Mouse (Mus musculus): ENCODE results near the gene Lrig1. TPM values are rescaled to one million over a fixed set of nuclear protein-coding genes. Genes with fewer than 3 reads are reported as not detected.
A peak's percentile ranks its signal among the peaks of the same experiment; 100 is the strongest.

The Lrig1 gene
- polyA plus RNA-seq, 1 experiment from 2014 or later, result 15.2 TPM

GRCm38 (mm10) chr6:94642048-94642447, 57.9 kb downstream of the Lrig1 start:
- Histone ChIP-seq H3K9me3 (ENCODE audit: control insufficient read depth, low read length) (no peaks in the 10 kb centered on the region), H3K4me1 (replicated peaks; ENCODE audit: control insufficient read depth, insufficient read depth) (no peaks in the 10 kb centered on the region; the same call in 1 of the 2 replicates), H3K4me2 (replicated peaks; ENCODE audit: low read depth) (no peak overlapping the region), H3K4me3 (ENCODE audit: low read depth, low read length) (no peak overlapping the region), H3K9ac (ENCODE audit: low read length) (no peak overlapping the region), H3K27ac (replicated peaks) (no peak overlapping the region), H3K36me3 (ENCODE audit: control insufficient read depth, insufficient read depth, low read length) (no peaks in the 10 kb centered on the region), H3K27me3 (ENCODE audit: control insufficient read depth, insufficient read depth, low read length) (no peaks in the 10 kb centered on the region)
- no peak for TF ChIP-seq EP300 (optimal IDR thresholded peaks at IDR 0.05)
- ATAC-seq (ENCODE audit: low FRiP score, low TSS enrichment) (no peak), DNase-seq (ENCODE audit: low spot score) (no peak)
- WGBS, result 100% methylated on average over 1 of the region's 1 CpGs

- Histone ChIP-seq H3K9ac (ENCODE audit: low read length) (no peak overlapping the region), H3K4me3 (ENCODE audit: low read depth, low read length) (no peak overlapping the region), H3K9me3 (ENCODE audit: control insufficient read depth, low read length) (no peaks in the 10 kb centered on the region), H3K4me2 (replicated peaks; ENCODE audit: low read depth) (no peak overlapping the region), H3K27me3 (ENCODE audit: control insufficient read depth, insufficient read depth, low read length) (no peaks in the 10 kb centered on the region), H3K4me1 (replicated peaks; ENCODE audit: control insufficient read depth, insufficient read depth) (peaks cover 5% of the 10 kb centered on the region; the same call in 1 of the 2 replicates), H3K27ac (replicated peaks) (no peak overlapping the region), H3K36me3 (ENCODE audit: control insufficient read depth, insufficient read depth, low read length) (no peaks in the 10 kb centered on the region)
- TF ChIP-seq EP300 (optimal IDR thresholded peaks at IDR 0.05) (no peak), CTCF (IDR thresholded peaks at IDR 0.05; ENCODE audit: low read depth) (no peak)
- DNase-seq (ENCODE audit: low spot score) (no peak), ATAC-seq (ENCODE audit: low FRiP score, low TSS enrichment) (0 out of 2 replicates have a peak, but pooled peaks have one; percentile 41)
- 23% methylated on average over 7 of the region's 7 CpGs for WGBS
Measured at GRCm38 (mm10) chr6:94640297-94640696, 59.7 kb downstream of the Lrig1 start.

- DNase-seq (ENCODE audit: low spot score), result no peak
- WGBS, result 40% methylated on average over 5 of the region's 5 CpGs
- Histone ChIP-seq H3K27ac (replicated peaks) (no peak overlapping the region), H3K4me2 (replicated peaks; ENCODE audit: low read depth) (no peak overlapping the region), H3K9ac (ENCODE audit: low read length) (no peak overlapping the region), H3K27me3 (ENCODE audit: control insufficient read depth, insufficient read depth, low read length) (no peaks in the 10 kb centered on the region), H3K9me3 (ENCODE audit: control insufficient read depth, low read length) (no peaks in the 10 kb centered on the region), H3K4me3 (ENCODE audit: low read depth, low read length) (no peak overlapping the region), H3K36me3 (ENCODE audit: control insufficient read depth, insufficient read depth, low read length) (no peaks in the 10 kb centered on the region), H3K4me1 (replicated peaks; ENCODE audit: control insufficient read depth, insufficient read depth) (peaks cover 7% of the 10 kb centered on the region; the same call in 1 of the 2 replicates)
- no peak for TF ChIP-seq CTCF (IDR thresholded peaks at IDR 0.05; ENCODE audit: low read depth)
- no peak for TF ChIP-seq EP300 (optimal IDR thresholded peaks at IDR 0.05)
- no peak for ATAC-seq (ENCODE audit: low FRiP score, low TSS enrichment)
Measured at GRCm38 (mm10) chr6:94637024-94637434, 62.9 kb downstream of the Lrig1 start.

- no peak for DNase-seq (ENCODE audit: low spot score)
Measured at GRCm38 (mm10) chr6:94635343-94635742, 64.6 kb downstream of the Lrig1 start.

GRCm38 (mm10) chr6:94634710-94635109, 65.2 kb downstream of the Lrig1 start:
- no peaks in the 10 kb centered on the region for H3K9me3 ChIP-seq (ENCODE audit: control insufficient read depth, low read length)
- no peak overlapping the region for H3K4me3 ChIP-seq (ENCODE audit: low read depth, low read length)
- H3K4me1 ChIP-seq (replicated peaks; ENCODE audit: control insufficient read depth, insufficient read depth), result peaks cover 11% of the 10 kb centered on the region; the same call in 1 of the 2 replicates
- no peaks in the 10 kb centered on the region for H3K36me3 ChIP-seq (ENCODE audit: control insufficient read depth, insufficient read depth, low read length)
- no peak for ATAC-seq (ENCODE audit: low FRiP score, low TSS enrichment)
- no peak overlapping the region for H3K4me2 ChIP-seq (replicated peaks; ENCODE audit: low read depth)
- DNase-seq (ENCODE audit: low spot score), result no peak
- 48% methylated on average over 9 of the region's 9 CpGs for WGBS
- H3K9ac ChIP-seq (ENCODE audit: low read length), result no peak overlapping the region
- TF ChIP-seq CTCF (IDR thresholded peaks at IDR 0.05; ENCODE audit: low read depth) (no peak), EP300 (optimal IDR thresholded peaks at IDR 0.05) (no peak)
- no peak overlapping the region; the same call in 1 of the 2 replicates for H3K27ac ChIP-seq (replicated peaks)
- no peaks in the 10 kb centered on the region for H3K27me3 ChIP-seq (ENCODE audit: control insufficient read depth, insufficient read depth, low read length)

More at GRCm38 (mm10) chr6:94635343-94635742, 64.6 kb downstream of the Lrig1 start:
- H3K27ac ChIP-seq (replicated peaks), result 0 out of 2 replicates have a peak overlapping the region, but pooled peaks have one; percentile 30
- no peaks in the 10 kb centered on the region for H3K9me3 ChIP-seq (ENCODE audit: control insufficient read depth, low read length)
- peak; percentile 18; the same call in 1 of the 2 replicates for ATAC-seq (ENCODE audit: low FRiP score, low TSS enrichment)
- no peak overlapping the region for H3K9ac ChIP-seq (ENCODE audit: low read length)
- no peaks in the 10 kb centered on the region for H3K36me3 ChIP-seq (ENCODE audit: control insufficient read depth, insufficient read depth, low read length)
- peaks cover 11% of the 10 kb centered on the region; the same call in 1 of the 2 replicates for H3K4me1 ChIP-seq (replicated peaks; ENCODE audit: control insufficient read depth, insufficient read depth)
- no peak overlapping the region for H3K4me2 ChIP-seq (replicated peaks; ENCODE audit: low read depth)
- TF ChIP-seq CTCF (IDR thresholded peaks at IDR 0.05; ENCODE audit: low read depth), result no peak
- TF ChIP-seq EP300 (optimal IDR thresholded peaks at IDR 0.05), result no peak
- WGBS, result 50% methylated on average over 1 of the region's 1 CpGs
- H3K27me3 ChIP-seq (ENCODE audit: control insufficient read depth, insufficient read depth, low read length), result no peaks in the 10 kb centered on the region
- H3K4me3 ChIP-seq (ENCODE audit: low read depth, low read length), result no peak overlapping the region

- H3K4me1 ChIP-seq (replicated peaks; ENCODE audit: control insufficient read depth, insufficient read depth), result peaks cover 11% of the 10 kb centered on the region; the same call in 1 of the 2 replicates
- no peaks in the 10 kb centered on the region for H3K36me3 ChIP-seq (ENCODE audit: control insufficient read depth, insufficient read depth, low read length)
- no peak overlapping the region for H3K4me3 ChIP-seq (ENCODE audit: low read depth, low read length)
- no peak overlapping the region for H3K9ac ChIP-seq (ENCODE audit: low read length)
- DNase-seq (ENCODE audit: low spot score) (no peak), ATAC-seq (ENCODE audit: low FRiP score, low TSS enrichment) (no peak)
- no peaks in the 10 kb centered on the region for H3K9me3 ChIP-seq (ENCODE audit: control insufficient read depth, low read length)
- H3K4me2 ChIP-seq (replicated peaks; ENCODE audit: low read depth), result no peak overlapping the region
- peak overlapping the region; percentile 40; the same call in 1 of the 2 replicates for H3K27ac ChIP-seq (replicated peaks)
- no peaks in the 10 kb centered on the region for H3K27me3 ChIP-seq (ENCODE audit: control insufficient read depth, insufficient read depth, low read length)
- 60% methylated on average over 4 of the region's 4 CpGs for WGBS
- TF ChIP-seq CTCF (IDR thresholded peaks at IDR 0.05; ENCODE audit: low read depth) (no peak), EP300 (optimal IDR thresholded peaks at IDR 0.05) (no peak)
Measured at GRCm38 (mm10) chr6:94634274-94634673, 65.7 kb downstream of the Lrig1 start.
